Mouse (Mus musculus) midbrain, embryonic 15.5 days (tissue): Measurements from ENCODE around the gene Mmp20. TPM values are rescaled to one million over a fixed set of nuclear protein-coding genes. Genes with fewer than 3 reads are reported as not detected.

Experiments used
- ATAC-seq: fragments of 200-750 bp; cut with Nextera tagmentation; replicated peaks from 2 replicates; pipeline ENCODE4 v1.8.0; 2017; ENCODE audit warnings: moderate TSS enrichment
- H3K27ac ChIP-seq: fragments of 300-500 bp; sonication (generic); 2 replicates; pipeline ENCODE4 v1.5.1; 2015; ENCODE audit warnings: mild to moderate bottlenecking, inconsistent platforms
- H3K27me3 ChIP-seq: fragments of 300-500 bp; sonication (generic); replicated peaks from 2 replicates; pipeline ENCODE4 v1.6.1; 2015; ENCODE audit warnings: inconsistent platforms
- H3K36me3 ChIP-seq: fragments of 300-500 bp; sonication (generic); replicated peaks from 2 replicates; pipeline ENCODE4 v1.6.1; 2015; ENCODE audit warnings: inconsistent platforms
- H3K4me1 ChIP-seq: fragments of 300-500 bp; sonication (generic); 2 replicates; pipeline ENCODE4 v1.6.1; 2015; ENCODE audit warnings: inconsistent platforms
- H3K4me2 ChIP-seq: fragments of 300-500 bp; sonication (generic); 2 replicates; pipeline ENCODE4 v1.6.1; 2015; ENCODE audit warnings: inconsistent platforms, mild to moderate bottlenecking, moderate library complexity
- H3K4me3 ChIP-seq: fragments of 300-500 bp; sonication (generic); 2 replicates; pipeline ENCODE4 v1.5.1; 2015; ENCODE audit warnings: mild to moderate bottlenecking, inconsistent platforms
- H3K9ac ChIP-seq: fragments of 300-500 bp; sonication (generic); 2 replicates; pipeline ENCODE4 v1.6.1; 2015; ENCODE audit warnings: mild to moderate bottlenecking, inconsistent platforms
- H3K9me3 ChIP-seq: fragments of 300-500 bp; sonication (generic); 2 replicates; pipeline ENCODE4 v1.6.1; 2016; ENCODE audit warnings: inconsistent platforms
- WGBS: fragments of 180-500 bp; shearing (Covaris S2); methylation state at CpG from one replicate; pipeline ENCODE4 v1.1.7; 2015; ENCODE audit warnings: mixed read lengths; 5-methylcytosine and 5-hydroxymethylcytosine counted together
- polyA plus RNA-seq: library from polyadenylated mRNA; unstranded; fragments of >200 nt; fragmentation: Nextera tagmentation; extraction: Ambion mirVana; gene quantifications from 2 replicates; pipeline ENCODE4 v1.2.1, GENCODE M21; 2015

The Mmp20 gene
- polyA plus RNA-seq, 1 experiment from 2014 or later: not detected

- Histone ChIP-seq H3K4me2 (no peak overlapping the region), H3K9me3 (no peaks in the 10 kb centered on the region), H3K4me3 (no peak overlapping the region), H3K4me1 (no peaks in the 10 kb centered on the region), H3K27ac (no peak overlapping the region), H3K27me3 (no peaks in the 10 kb centered on the region), H3K36me3 (no peaks in the 10 kb centered on the region), H3K9ac (no peak overlapping the region)
- no peak for ATAC-seq
- WGBS: 93% methylated on average over 3 of the region's 3 CpGs
Observed at GRCm38 (mm10) chr9:7695646-7696045, 67.6 kb downstream of the Mmp20 start.

- Histone ChIP-seq H3K36me3 (no peaks in the 10 kb centered on the region), H3K9ac (no peak overlapping the region), H3K27ac (no peak overlapping the region), H3K27me3 (no peaks in the 10 kb centered on the region), H3K4me1 (no peaks in the 10 kb centered on the region), H3K9me3 (no peaks in the 10 kb centered on the region), H3K4me3 (no peak overlapping the region), H3K4me2 (no peak overlapping the region)
- no peak for ATAC-seq
- WGBS: 82% methylated on average over 6 of the region's 6 CpGs
Observed at GRCm38 (mm10) chr9:7708698-7709097, 80.7 kb downstream of the Mmp20 start.

GRCm38 (mm10) chr9:7711196-7711595 lies 83.2 kb downstream of the Mmp20 start:
- Histone ChIP-seq H3K36me3 (no peaks in the 10 kb centered on the region), H3K27ac (no peak overlapping the region), H3K4me3 (no peak overlapping the region), H3K27me3 (no peaks in the 10 kb centered on the region), H3K9ac (no peak overlapping the region), H3K9me3 (no peaks in the 10 kb centered on the region), H3K4me2 (no peak overlapping the region), H3K4me1 (no peaks in the 10 kb centered on the region)
- ATAC-seq: no peak
- WGBS: 68% methylated on average over 4 of the region's 4 CpGs

GRCm38 (mm10) chr9:7714062-7714907 lies 86.3 kb downstream of the Mmp20 start:
- no peak overlapping the region for H3K9ac ChIP-seq
- no peaks in the 10 kb centered on the region for H3K4me1 ChIP-seq
- H3K9me3 ChIP-seq: no peaks in the 10 kb centered on the region
- H3K27ac ChIP-seq: no peak overlapping the region
- H3K27me3 ChIP-seq: no peaks in the 10 kb centered on the region
- no peak overlapping the region for H3K4me3 ChIP-seq
- H3K36me3 ChIP-seq: no peaks in the 10 kb centered on the region
- 36% methylated on average over 4 of the region's 4 CpGs for WGBS
- ATAC-seq: peak; percentile 76
- H3K4me2 ChIP-seq: no peak overlapping the region

- Histone ChIP-seq H3K36me3 (no peaks in the 10 kb centered on the region), H3K4me2 (no peak overlapping the region), H3K4me1 (no peaks in the 10 kb centered on the region), H3K27me3 (no peaks in the 10 kb centered on the region), H3K27ac (no peak overlapping the region), H3K9me3 (no peaks in the 10 kb centered on the region), H3K4me3 (no peak overlapping the region), H3K9ac (no peak overlapping the region)
- ATAC-seq: 0 out of 2 replicates have a peak, but pooled peaks have one; percentile 33
- WGBS: 79% methylated on average over 2 of the region's 2 CpGs
Observed at GRCm38 (mm10) chr9:7714908-7715175, 86.8 kb downstream of the Mmp20 start.

GRCm38 (mm10) chr9:7721543-7721942 lies 93.5 kb downstream of the Mmp20 start:
- no peak overlapping the region for H3K27ac ChIP-seq
- H3K4me3 ChIP-seq: no peak overlapping the region
- H3K9me3 ChIP-seq: no peaks in the 10 kb centered on the region
- H3K27me3 ChIP-seq: no peaks in the 10 kb centered on the region
- no peak overlapping the region for H3K9ac ChIP-seq
- H3K4me1 ChIP-seq: no peaks in the 10 kb centered on the region
- no peak for ATAC-seq
- 89% methylated on average over 1 of the region's 1 CpGs for WGBS
- no peaks in the 10 kb centered on the region for H3K36me3 ChIP-seq
- H3K4me2 ChIP-seq: no peak overlapping the region

Other genes with a start within 250 kb of the Mmp20 start
- not detected in 2 replicates for gene Mmp1b, start 240.2 kb upstream of the Mmp20 start, polyA plus RNA-seq
- not detected in 2 replicates for gene Mmp3, start 182.4 kb upstream of the Mmp20 start, polyA plus RNA-seq
- gene Mmp10, start 125.9 kb upstream of the Mmp20 start, polyA plus RNA-seq: not detected in 2 replicates
- 0.10 TPM in 1 of 2 replicates, not detected in the other for gene Mmp8, start 69.8 kb upstream of the Mmp20 start, polyA plus RNA-seq
- gene Mmp27, start 56.8 kb upstream of the Mmp20 start, polyA plus RNA-seq: not detected in 2 replicates
- not detected in 2 replicates for gene Mmp7, start 63.9 kb downstream of the Mmp20 start, polyA plus RNA-seq
- 18.0 and 20.1 TPM in 2 replicates for gene Tmem123, start 135.8 kb downstream of the Mmp20 start, polyA plus RNA-seq
- 42.3 and 45.5 TPM in 2 replicates for gene Birc2, start 208.8 kb downstream of the Mmp20 start, polyA plus RNA-seq
- 2.3 and 2.7 TPM in 2 replicates for gene Birc3, start 245.0 kb downstream of the Mmp20 start, polyA plus RNA-seq